Mouse (Mus musculus) hindbrain, embryonic 15.5 days (tissue): ENCODE results near the gene Akap8l. TPM values are rescaled to one million over a fixed set of nuclear protein-coding genes. Genes with fewer than 3 reads are reported as not detected.

Source experiments
- ATAC-seq: fragments of 200-750 bp; cut with Nextera tagmentation; 2 replicates; pipeline ENCODE4 v1.8.0; 2017; ENCODE audit warnings: low read depth, moderate number of reproducible peaks, moderate TSS enrichment; ENCODE audit not compliant: low FRiP score
- H3K27ac ChIP-seq: fragments of 300-500 bp; sonication (generic); replicated peaks from 2 replicates; pipeline ENCODE4 v1.5.1; 2015; ENCODE audit warnings: mild to moderate bottlenecking, inconsistent platforms
- H3K27me3 ChIP-seq: fragments of 300-500 bp; sonication (generic); 2 replicates; pipeline ENCODE4 v1.6.1; 2015; ENCODE audit warnings: control low read depth, inconsistent platforms
- H3K36me3 ChIP-seq: fragments of 300-500 bp; sonication (generic); 2 replicates; pipeline ENCODE4 v1.6.1; 2015; ENCODE audit warnings: control low read depth, inconsistent platforms
- H3K4me1 ChIP-seq: fragments of 300-500 bp; sonication (generic); replicated peaks from 2 replicates; pipeline ENCODE4 v1.6.1; 2015; ENCODE audit warnings: control low read depth, inconsistent platforms
- H3K4me2 ChIP-seq: fragments of 300-500 bp; sonication (generic); 2 replicates; pipeline ENCODE4 v1.6.1; 2015; ENCODE audit warnings: moderate library complexity, mild to moderate bottlenecking, inconsistent platforms
- H3K4me3 ChIP-seq: fragments of 300-500 bp; sonication (generic); 2 replicates; pipeline ENCODE4 v1.5.1; 2015; ENCODE audit warnings: mild to moderate bottlenecking, inconsistent platforms
- H3K9ac ChIP-seq: fragments of 300-500 bp; sonication (generic); 2 replicates; pipeline ENCODE4 v1.6.1; 2015; ENCODE audit warnings: inconsistent platforms
- H3K9me3 ChIP-seq: fragments of 300-500 bp; sonication (generic); 2 replicates; pipeline ENCODE4 v1.6.1; 2016; ENCODE audit warnings: control low read depth, inconsistent platforms
- WGBS: fragments of 180-500 bp; shearing (Covaris S2); methylation state at CpG from one replicate; pipeline ENCODE4 v1.1.7; 2015; 5-methylcytosine and 5-hydroxymethylcytosine counted together
- polyA plus RNA-seq: library from polyadenylated mRNA; unstranded; fragments of >200 nt; fragmentation: Nextera tagmentation; extraction: Ambion mirVana; gene quantifications from 2 replicates; pipeline ENCODE4 v1.2.1, GENCODE M21; 2015

Gene Akap8l
- polyA plus RNA-seq, 1 experiment from 2014 or later = 171 TPM

DNA sequence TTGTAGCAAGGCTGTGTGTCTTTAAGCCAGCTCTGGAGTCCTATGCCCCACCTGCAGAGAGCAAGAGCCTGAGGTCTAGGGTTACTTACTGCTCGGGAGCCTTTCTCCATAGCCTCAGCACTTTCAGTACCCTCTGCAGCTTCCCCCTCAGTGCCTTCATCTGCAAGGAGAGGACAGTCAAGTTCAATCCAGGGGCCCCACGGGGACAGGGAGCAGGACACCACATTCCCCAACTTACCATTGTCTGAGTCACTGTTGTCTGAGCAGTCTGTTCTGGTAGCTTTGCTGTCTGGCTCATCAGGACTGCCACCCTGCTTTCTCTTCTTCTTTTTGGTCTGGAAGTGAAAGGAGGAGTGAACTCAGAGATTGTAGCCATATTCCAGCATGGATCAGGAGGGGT is 14.5 kb downstream of the Akap8l start:
- Histone ChIP-seq H3K36me3 (peaks cover 67% of the 10 kb centered on the region), H3K9me3 (no peaks in the 10 kb centered on the region), H3K4me3 (no peak overlapping the region), H3K4me1 (no peaks in the 10 kb centered on the region), H3K27ac (no peak overlapping the region), H3K9ac (no peak overlapping the region), H3K27me3 (no peaks in the 10 kb centered on the region), H3K4me2 (no peak overlapping the region)
- no peak for ATAC-seq
- WGBS = 87% methylated on average over 2 of the region's 2 CpGs

DNA sequence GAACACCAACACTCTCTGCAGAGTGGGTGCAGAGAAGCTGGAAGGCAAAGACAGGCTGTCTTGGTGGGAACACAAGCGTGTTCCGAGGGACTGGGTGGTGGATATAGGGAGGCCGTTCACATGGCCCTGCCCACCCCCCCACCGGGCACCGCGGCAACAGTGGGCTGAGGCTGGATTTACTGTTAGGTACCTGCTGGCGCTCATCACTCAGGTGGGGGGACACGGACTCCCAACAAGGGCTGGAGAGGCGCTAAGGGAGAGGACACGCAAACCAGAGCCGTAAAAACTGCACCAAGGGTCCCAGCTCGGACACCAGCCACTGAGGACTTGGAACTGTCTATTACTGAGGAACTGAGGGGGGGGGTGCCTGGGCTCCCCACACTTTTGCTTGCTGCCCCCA is 15.5 kb downstream of the Akap8l start:
- Histone ChIP-seq H3K27ac (no peak overlapping the region), H3K9ac (no peak overlapping the region), H3K36me3 (peaks cover 70% of the 10 kb centered on the region), H3K4me1 (no peaks in the 10 kb centered on the region), H3K9me3 (no peaks in the 10 kb centered on the region), H3K4me2 (no peak overlapping the region), H3K27me3 (no peaks in the 10 kb centered on the region), H3K4me3 (no peak overlapping the region)
- no peak for ATAC-seq
- 96% methylated on average over 12 of the region's 12 CpGs for WGBS

DNA sequence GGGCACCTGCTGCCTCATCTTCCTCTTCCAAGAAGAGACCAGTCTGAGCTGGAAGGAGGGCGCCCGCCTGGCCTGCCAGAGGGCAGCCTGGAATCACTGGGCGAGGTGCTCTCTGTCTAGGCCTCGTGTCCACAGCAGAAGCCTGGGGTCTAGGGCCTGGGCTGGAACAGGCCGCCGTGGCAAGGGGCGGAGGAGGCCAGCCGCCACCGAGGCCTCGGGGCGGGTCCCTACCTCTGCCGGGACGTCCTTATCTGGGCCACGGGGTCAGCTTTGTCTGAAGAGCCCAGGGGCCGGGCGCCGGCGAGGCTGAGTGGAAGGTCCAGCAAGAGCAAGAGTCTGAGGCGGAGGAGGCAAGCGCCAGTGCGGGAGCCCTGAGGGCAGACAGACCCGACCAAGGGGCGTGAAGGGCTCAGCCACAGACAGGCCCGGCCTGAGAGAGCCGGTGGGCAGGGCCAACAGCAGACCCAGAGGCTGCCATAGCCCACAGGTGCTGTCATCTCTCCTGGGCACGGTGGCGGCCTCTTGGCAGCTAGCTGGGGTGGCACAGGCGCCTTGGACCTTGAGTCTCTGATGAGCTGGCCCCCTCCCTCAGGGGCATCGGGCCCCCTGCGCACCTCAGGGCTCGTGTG is 16.6 kb downstream of the Akap8l start:
- no peak overlapping the region for H3K4me2 ChIP-seq
- 0 out of 2 replicates have a peak, but pooled peaks have one; percentile 19 for ATAC-seq
- WGBS = 90% methylated on average over 31 of the region's 31 CpGs
- no peaks in the 10 kb centered on the region for H3K9me3 ChIP-seq
- peaks cover 75% of the 10 kb centered on the region for H3K36me3 ChIP-seq
- H3K27me3 ChIP-seq = no peaks in the 10 kb centered on the region
- H3K27ac ChIP-seq = no peak overlapping the region
- no peaks in the 10 kb centered on the region for H3K4me1 ChIP-seq
- H3K4me3 ChIP-seq = no peak overlapping the region
- no peak overlapping the region for H3K9ac ChIP-seq

GRCm38 (mm10) chr17:32327501-32327900 is 22.9 kb downstream of the Akap8l start:
- Histone ChIP-seq H3K9me3 (no peaks in the 10 kb centered on the region), H3K36me3 (peaks cover 51% of the 10 kb centered on the region), H3K4me3 (no peak overlapping the region), H3K4me1 (peaks cover 1% of the 10 kb centered on the region; the same call in 1 of the 2 replicates), H3K27me3 (no peaks in the 10 kb centered on the region), H3K4me2 (no peak overlapping the region), H3K27ac (no peak overlapping the region), H3K9ac (no peak overlapping the region)
- no peak for ATAC-seq

DNA sequence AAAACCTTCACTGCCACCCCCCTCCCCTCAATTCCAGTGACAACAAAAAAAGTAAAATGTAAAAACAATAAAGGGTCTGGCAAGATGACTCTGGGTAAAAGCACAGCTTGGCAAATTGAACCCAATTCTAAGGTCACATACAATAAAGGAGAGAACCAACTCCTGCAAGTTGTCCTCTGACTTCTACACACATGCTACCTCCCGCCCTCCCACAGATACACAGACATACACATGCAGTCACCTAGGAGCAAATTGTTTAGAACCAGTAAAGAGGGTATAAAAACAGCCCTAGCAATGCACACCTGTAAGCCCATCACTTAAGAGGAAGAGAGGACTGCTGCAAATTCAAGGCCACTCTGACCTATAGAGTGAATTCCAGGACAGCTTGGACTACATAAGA is 27.6 kb downstream of the Akap8l start:
- no peak overlapping the region for H3K9ac ChIP-seq
- H3K4me2 ChIP-seq = 0 out of 2 replicates have a peak overlapping the region, but pooled peaks have one; percentile 94
- no peak for ATAC-seq
- 97% methylated on average over 1 of the region's 1 CpGs for WGBS
- H3K9me3 ChIP-seq = no peaks in the 10 kb centered on the region
- peaks cover 28% of the 10 kb centered on the region for H3K4me1 ChIP-seq
- peaks cover 24% of the 10 kb centered on the region for H3K36me3 ChIP-seq
- no peaks in the 10 kb centered on the region for H3K27me3 ChIP-seq
- no peak overlapping the region for H3K27ac ChIP-seq
- H3K4me3 ChIP-seq = no peak overlapping the region

- ATAC-seq = no peak; the same call in 1 of the 2 replicates
These were observed 28.6 kb downstream of the Akap8l start for GRCm38 (mm10) chr17:32321836-32322235.

GRCm38 (mm10) chr17:32321390-32321734 is 29.0 kb downstream of the Akap8l start:
- H3K9ac ChIP-seq = peak overlapping the region; percentile 83
- ATAC-seq = peak; percentile 76
- H3K9me3 ChIP-seq = no peaks in the 10 kb centered on the region
- no peaks in the 10 kb centered on the region for H3K27me3 ChIP-seq
- peak overlapping the region; percentile 92 for H3K27ac ChIP-seq
- H3K4me1 ChIP-seq = peaks cover 28% of the 10 kb centered on the region
- peak overlapping the region; percentile 94 for H3K4me2 ChIP-seq
- 0% methylated on average over 23 of the region's 23 CpGs for WGBS
- H3K4me3 ChIP-seq = peak overlapping the region; percentile 96
- H3K36me3 ChIP-seq = peaks cover 28% of the 10 kb centered on the region

More at GRCm38 (mm10) chr17:32321836-32322235, 28.6 kb downstream of the Akap8l start:
- no peaks in the 10 kb centered on the region for H3K9me3 ChIP-seq
- 22% methylated on average over 6 of the region's 6 CpGs for WGBS
- H3K4me1 ChIP-seq = peaks cover 28% of the 10 kb centered on the region
- H3K4me2 ChIP-seq = peak overlapping the region; percentile 94
- H3K27me3 ChIP-seq = no peaks in the 10 kb centered on the region
- H3K36me3 ChIP-seq = peaks cover 27% of the 10 kb centered on the region
- peak overlapping the region; percentile 92 for H3K27ac ChIP-seq
- H3K9ac ChIP-seq = peak overlapping the region; percentile 83
- H3K4me3 ChIP-seq = peak overlapping the region; percentile 96

DNA sequence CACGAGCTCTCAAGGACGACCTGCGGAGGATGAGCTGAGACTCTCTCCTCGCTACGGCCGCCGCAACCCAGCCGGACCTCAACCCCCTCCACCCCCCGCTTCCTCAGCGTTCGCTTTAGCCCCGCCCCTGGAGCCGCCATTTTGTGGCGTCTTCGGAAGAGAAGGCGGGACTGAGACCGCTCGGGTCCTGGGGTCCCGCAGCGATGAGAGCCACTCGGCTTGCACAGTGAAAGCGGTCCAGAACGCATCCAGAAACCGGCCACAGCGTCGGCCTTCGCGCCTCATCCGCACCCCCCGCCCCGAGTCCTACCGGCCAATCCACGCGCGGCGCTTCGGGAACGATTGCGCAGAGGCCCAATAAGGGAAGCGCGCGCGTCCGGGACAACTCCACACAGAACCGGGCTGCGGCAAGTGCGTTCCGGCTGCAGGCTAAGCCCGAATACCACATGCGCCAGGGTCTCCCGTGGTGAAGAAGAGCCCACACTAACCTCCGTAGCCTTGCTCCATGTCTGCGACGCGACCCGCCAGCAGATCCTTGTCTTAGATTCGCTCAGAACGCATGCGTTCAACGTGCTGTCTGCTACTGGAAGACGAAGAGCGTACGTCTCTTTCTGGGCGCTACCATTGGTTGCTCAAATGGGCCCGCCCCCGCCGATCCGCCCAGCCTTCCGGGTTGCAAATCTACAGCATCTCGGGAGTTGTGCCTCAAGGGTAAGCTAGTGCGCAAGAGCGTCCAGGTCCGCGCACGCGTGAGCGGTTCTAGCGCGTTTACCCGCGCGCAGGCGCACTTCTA is 29.6 kb downstream of the Akap8l start, which contains the start of gene Akap8:
Akap8 (minus strand) TSS at position 642 of the 793 bp plus-strand sequence.
- under 1% methylated on average over 83 of the region's 83 CpGs for WGBS
- Histone ChIP-seq H3K9ac (peak within 1 kb of the TSS; percentile 90), H3K4me1 (peaks cover 28% of the 10 kb centered on the region), H3K27me3 (no peaks in the 10 kb centered on the region), H3K9me3 (no peaks in the 10 kb centered on the region), H3K36me3 (peaks cover 28% of the 10 kb centered on the region), H3K4me2 (peak within 1 kb of the TSS; percentile 94), H3K27ac (peak within 1 kb of the TSS; percentile 98), H3K4me3 (peak within 1 kb of the TSS; percentile 96)
- peak; percentile 97 for ATAC-seq

- Histone ChIP-seq H3K4me3 (peak overlapping the region; percentile 96), H3K9me3 (no peaks in the 10 kb centered on the region), H3K4me2 (peak overlapping the region; percentile 94), H3K27me3 (no peaks in the 10 kb centered on the region), H3K36me3 (peaks cover 35% of the 10 kb centered on the region), H3K4me1 (peaks cover 28% of the 10 kb centered on the region), H3K27ac (peak overlapping the region; percentile 98), H3K9ac (peak overlapping the region; percentile 90)
- no peak for ATAC-seq
- under 1% methylated on average over 7 of the region's 7 CpGs for WGBS
These were observed 30.5 kb downstream of the Akap8l start for GRCm38 (mm10) chr17:32319950-32320349.

GRCm38 (mm10) chr17:32317708-32318107 is 32.7 kb downstream of the Akap8l start:
- Histone ChIP-seq H3K27ac (no peak overlapping the region), H3K9me3 (no peaks in the 10 kb centered on the region), H3K4me2 (no peak overlapping the region), H3K36me3 (peaks cover 49% of the 10 kb centered on the region), H3K4me1 (peaks cover 28% of the 10 kb centered on the region), H3K9ac (no peak overlapping the region), H3K27me3 (no peaks in the 10 kb centered on the region), H3K4me3 (no peak overlapping the region)
- WGBS = 86% methylated on average over 3 of the region's 3 CpGs
- no peak for ATAC-seq

DNA sequence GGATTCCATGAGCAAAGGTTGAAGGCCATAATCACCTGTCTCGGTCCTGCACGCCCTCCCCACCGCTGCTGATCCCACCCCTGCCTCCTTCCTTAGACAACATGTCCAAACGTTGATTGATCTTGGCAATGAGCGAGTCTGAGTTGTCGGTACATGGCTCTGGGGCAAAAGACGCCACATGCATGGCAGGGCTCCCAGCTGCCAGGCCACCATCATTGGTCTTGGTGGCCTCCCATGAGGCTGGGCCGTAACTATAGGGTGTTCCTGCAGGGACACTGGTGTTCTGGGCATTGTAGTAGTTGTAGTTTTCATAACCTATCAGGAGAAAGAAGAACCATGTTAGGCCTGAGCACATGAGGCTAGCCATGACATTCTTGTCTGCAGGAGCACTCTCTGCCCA is 33.4 kb downstream of the Akap8l start:
- 93% methylated on average over 8 of the region's 8 CpGs for WGBS
- Histone ChIP-seq H3K9ac (no peak overlapping the region), H3K9me3 (no peaks in the 10 kb centered on the region), H3K4me2 (no peak overlapping the region), H3K27ac (no peak overlapping the region), H3K4me3 (no peak overlapping the region), H3K36me3 (peaks cover 56% of the 10 kb centered on the region), H3K27me3 (no peaks in the 10 kb centered on the region), H3K4me1 (peaks cover 22% of the 10 kb centered on the region)
- ATAC-seq = no peak

DNA sequence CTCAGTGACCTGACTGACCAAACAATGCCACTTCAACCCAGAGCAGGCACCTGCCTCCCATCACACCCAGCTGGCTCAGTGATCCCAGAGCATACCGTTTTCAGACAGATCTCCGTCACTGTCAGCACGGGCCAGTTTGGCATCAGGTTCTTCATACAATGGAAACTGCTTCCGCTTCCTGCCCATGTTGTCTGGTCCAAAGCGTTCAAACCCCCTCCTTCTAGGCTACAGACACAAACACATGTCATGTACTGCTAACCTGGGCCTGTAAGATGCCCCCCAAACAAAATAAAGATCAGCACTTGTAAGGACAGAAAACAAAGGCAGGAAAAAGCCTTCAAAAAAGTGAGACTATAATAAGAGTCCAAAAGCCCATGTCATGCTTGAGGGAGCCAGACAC is 34.8 kb downstream of the Akap8l start:
- Histone ChIP-seq H3K27ac (no peak overlapping the region), H3K9me3 (no peaks in the 10 kb centered on the region), H3K4me2 (no peak overlapping the region), H3K4me1 (peaks cover 18% of the 10 kb centered on the region), H3K9ac (no peak overlapping the region), H3K36me3 (peaks cover 70% of the 10 kb centered on the region), H3K27me3 (no peaks in the 10 kb centered on the region), H3K4me3 (no peak overlapping the region)
- no peak for ATAC-seq
- WGBS = 97% methylated on average over 5 of the region's 5 CpGs
